Mouse (Mus musculus): ENCODE data around the gene Gm21366.
"Not testable (repeated sequence)": the region's sequence is repeated elsewhere in the genome, so short reads cannot be mapped to it uniquely, and the experiment has no call there.

Gene Gm21366

GRCm38 (mm10) chrY:22861156-22861555 lies at the start of gene Gm21366:
Gene Gm21366 (minus strand): TSS chrY:22861256.
- not testable (repeated sequence) for DNase-seq (ENCODE audit: low read depth, low spot score)

Measured in CD4-positive, CD25-positive, alpha-beta regulatory T cell, adult 2 months (primary cell).